Mouse (Mus musculus) CH12.LX (cell line): Measurements from ENCODE around the gene Fam69b. TPM values are rescaled to one million over a fixed set of nuclear protein-coding genes. Genes with fewer than 3 reads are reported as not detected.

ENCODE experiments used
- DNase-seq: peaks from one replicate; pipeline ENCODE4 v3.0.0-alpha.2; 2013; ENCODE audit errors: extremely low read depth
- H3K27ac ChIP-seq: 2 replicates; pipeline ENCODE4 v1.5.1; 2012; ENCODE audit warnings: low read depth, mild to moderate bottlenecking, control low read depth, moderate library complexity; ENCODE audit not compliant: insufficient read depth
- H3K27me3 ChIP-seq: replicated peaks from 2 replicates; pipeline ENCODE3; 2012; ENCODE audit warnings: inconsistent platforms
- H3K36me3 ChIP-seq, 2 experiments: replicated peaks in 1 of 2; 2 replicates each; pipeline versions ENCODE3 to v1.6.1; 2012; ENCODE audit warnings: inconsistent platforms in 1 of 2, low read length in 1 of 2, mild to moderate bottlenecking in 1 of 2, mixed read lengths in 1 of 2, moderate library complexity in 1 of 2; ENCODE audit not compliant: control insufficient read depth in 1 of 2, insufficient read depth in 1 of 2
- H3K4me1 ChIP-seq, 2 experiments: 2 replicates each; pipeline ENCODE4 v1.6.1; 2012; ENCODE audit warnings: inconsistent platforms in 1 of 2, moderate library complexity in 1 of 2; ENCODE audit not compliant: insufficient read depth in 2 of 2, control insufficient read depth in 1 of 2
- H3K4me2 ChIP-seq: 2 replicates; pipeline ENCODE4 v1.6.1; 2012; ENCODE audit warnings: low read depth, mild to moderate bottlenecking, control low read depth; ENCODE audit not compliant: poor library complexity, insufficient read depth, severe bottlenecking
- H3K4me3 ChIP-seq, 3 experiments: fragments of 150-350 bp in 1 of 3; sonication (generic) in 1 of 3; replicated peaks in 1 of 3; 2 replicates each; pipeline versions ENCODE3 to v1.5.1; 2011 to 2012; ENCODE audit warnings: low read depth in 2 of 3, low read length in 2 of 3, mild to moderate bottlenecking in 2 of 3, moderate library complexity in 2 of 3, control low read depth in 1 of 3, improper control_type of control experiment in 1 of 3, inconsistent platforms in 1 of 3, mixed read lengths in 1 of 3; ENCODE audit not compliant: poor library complexity in 1 of 3
- H3K79me2 ChIP-seq: replicated peaks from 2 replicates; pipeline ENCODE4 v1.6.1; 2012; ENCODE audit warnings: mild to moderate bottlenecking, moderate library complexity; ENCODE audit not compliant: control insufficient read depth, poor library complexity, insufficient read depth, severe bottlenecking; ENCODE audit errors: extremely low read depth
- H3K9ac ChIP-seq: 2 replicates; pipeline ENCODE4 v1.6.1; 2012; ENCODE audit warnings: low read depth, mild to moderate bottlenecking, control low read depth, moderate library complexity; ENCODE audit not compliant: insufficient read depth
- H3K9me3 ChIP-seq: replicated peaks from 2 replicates; pipeline ENCODE3; 2012; ENCODE audit warnings: low read length, inconsistent platforms, mixed read lengths
- BHLHE40 ChIP-seq: IDR thresholded peaks from 2 replicates; pipeline ENCODE4 v1.6.1; 2011; ENCODE audit warnings: mild to moderate bottlenecking, low read depth, low read length, improper control_type of control experiment
- CHD1 ChIP-seq: IDR thresholded peaks from 2 replicates; pipeline ENCODE4 v1.6.1; 2012; ENCODE audit warnings: low read depth, low read length, improper control_type of control experiment, inconsistent platforms
- CHD2 ChIP-seq: IDR thresholded peaks from 2 replicates; pipeline ENCODE4 v1.6.1; 2011; ENCODE audit warnings: low read length, improper control_type of control experiment
- CTCF ChIP-seq, 2 experiments: IDR thresholded peaks in 1 of 2; conservative IDR thresholded peaks in 1 of 2; 2 replicates each; pipeline ENCODE4 v1.5.1; 2011 to 2012; ENCODE audit warnings: low read depth in 2 of 2, low read length in 2 of 2, improper control_type of control experiment in 1 of 2, inconsistent platforms in 1 of 2, mild to moderate bottlenecking in 1 of 2, moderate library complexity in 1 of 2
- E2F4 ChIP-seq: IDR thresholded peaks from 2 replicates; pipeline ENCODE4 v1.6.1; 2011; ENCODE audit warnings: low read depth, low read length, improper control_type of control experiment; ENCODE audit not compliant: insufficient replicate concordance
- EP300 ChIP-seq: IDR thresholded peaks from 2 replicates; pipeline ENCODE4 v1.6.1; 2011; ENCODE audit warnings: low read length, improper control_type of control experiment
- ETS1 ChIP-seq: conservative IDR thresholded peaks from 2 replicates; pipeline ENCODE4 v1.6.1; 2012; ENCODE audit warnings: low read depth, mild to moderate bottlenecking, inconsistent platforms, low read length, improper control_type of control experiment, moderate library complexity
- GABPA ChIP-seq: IDR thresholded peaks from 2 replicates; pipeline ENCODE4 v1.6.1; 2012; ENCODE audit warnings: low read depth, low read length, improper control_type of control experiment, inconsistent platforms; ENCODE audit not compliant: insufficient replicate concordance
- HCFC1 ChIP-seq: IDR thresholded peaks from 2 replicates; pipeline ENCODE4 v1.6.1; 2012; ENCODE audit warnings: low read depth, mild to moderate bottlenecking, inconsistent platforms, low read length, improper control_type of control experiment
- IRF4 ChIP-seq: IDR thresholded peaks from 2 replicates; pipeline ENCODE4 v1.6.1; 2014; ENCODE audit warnings: low read depth, mild to moderate bottlenecking, inconsistent platforms, low read length, improper control_type of control experiment
- JUN ChIP-seq: IDR thresholded peaks from 2 replicates; pipeline ENCODE4 v1.6.1; 2011; ENCODE audit warnings: low read depth, mild to moderate bottlenecking, low read length, improper control_type of control experiment, moderate library complexity; ENCODE audit not compliant: insufficient read depth
- KAT2A ChIP-seq: IDR thresholded peaks from 2 replicates; pipeline ENCODE4 v1.6.1; 2012; ENCODE audit warnings: low read length, improper control_type of control experiment, inconsistent platforms; ENCODE audit not compliant: insufficient replicate concordance
- MAFK ChIP-seq: IDR thresholded peaks from 2 replicates; pipeline ENCODE4 v1.6.1; 2011; ENCODE audit warnings: low read length, improper control_type of control experiment; ENCODE audit not compliant: insufficient replicate concordance
- MAX ChIP-seq: IDR thresholded peaks from 2 replicates; pipeline ENCODE4 v1.6.1; 2011; ENCODE audit warnings: low read length, improper control_type of control experiment
- MAZ ChIP-seq: IDR thresholded peaks from 2 replicates; pipeline ENCODE4 v1.6.1; 2012; ENCODE audit warnings: low read depth, mild to moderate bottlenecking, inconsistent platforms, low read length, improper control_type of control experiment, moderate library complexity
- MEF2A ChIP-seq: IDR thresholded peaks from 2 replicates; pipeline ENCODE4 v1.6.1; 2014; ENCODE audit warnings: low read depth, mild to moderate bottlenecking, inconsistent platforms, low read length, improper control_type of control experiment, borderline replicate concordance
- MXI1 ChIP-seq: IDR thresholded peaks from 2 replicates; pipeline ENCODE4 v1.6.1; 2011; ENCODE audit warnings: mild to moderate bottlenecking, low read depth, low read length, improper control_type of control experiment
- MYC ChIP-seq: IDR thresholded peaks from 2 replicates; pipeline ENCODE4 v1.6.1; 2011; ENCODE audit warnings: low read depth, mild to moderate bottlenecking, improper control_type of control experiment, low read length
- NELFE ChIP-seq: IDR thresholded peaks from 2 replicates; pipeline ENCODE4 v1.6.1; 2011; ENCODE audit warnings: low read depth, low read length, improper control_type of control experiment
- NRF1 ChIP-seq: IDR thresholded peaks from 2 replicates; pipeline ENCODE4 v1.6.1; 2014; ENCODE audit warnings: low read depth, mild to moderate bottlenecking, inconsistent platforms, low read length, improper control_type of control experiment, moderate library complexity
- PAX5 ChIP-seq: IDR thresholded peaks from 2 replicates; pipeline ENCODE4 v1.6.1; 2012; ENCODE audit warnings: low read length, inconsistent platforms, mixed read lengths
- POLR2A ChIP-seq: IDR thresholded peaks from 2 replicates; pipeline ENCODE4 v1.6.1; 2011; ENCODE audit warnings: low read depth, mild to moderate bottlenecking, improper control_type of control experiment, low read length
- POLR2AphosphoS2 ChIP-seq: IDR thresholded peaks from 2 replicates; pipeline ENCODE4 v1.6.1; 2011; ENCODE audit warnings: low read depth, low read length, improper control_type of control experiment
- RAD21 ChIP-seq: IDR thresholded peaks from 2 replicates; pipeline ENCODE4 v1.6.1; 2011; ENCODE audit warnings: low read depth, mild to moderate bottlenecking, low read length, improper control_type of control experiment, moderate library complexity
- RCOR1 ChIP-seq: conservative IDR thresholded peaks from 2 replicates; pipeline ENCODE4 v1.6.1; 2012; ENCODE audit warnings: low read depth, mild to moderate bottlenecking, inconsistent platforms, low read length, improper control_type of control experiment
- SIN3A ChIP-seq: IDR thresholded peaks from 2 replicates; pipeline ENCODE4 v1.6.1; 2012; ENCODE audit warnings: low read length, improper control_type of control experiment, inconsistent platforms
- SMC3 ChIP-seq: IDR thresholded peaks from 2 replicates; pipeline ENCODE4 v1.6.1; 2011; ENCODE audit warnings: low read depth, low read length, improper control_type of control experiment
- TBP ChIP-seq: conservative IDR thresholded peaks from 2 replicates; pipeline ENCODE4 v1.6.1; 2011; ENCODE audit warnings: low read depth, low read length, improper control_type of control experiment
- TCF12 ChIP-seq: IDR thresholded peaks from 2 replicates; pipeline ENCODE4 v1.6.1; 2014; ENCODE audit warnings: low read depth, mild to moderate bottlenecking, inconsistent platforms, low read length, improper control_type of control experiment
- UBTF ChIP-seq: IDR thresholded peaks from 2 replicates; pipeline ENCODE4 v1.6.1; 2012; ENCODE audit warnings: low read depth, mild to moderate bottlenecking, inconsistent platforms, low read length, improper control_type of control experiment, moderate library complexity
- USF1 ChIP-seq: IDR thresholded peaks from 2 replicates; pipeline ENCODE4 v1.6.1; 2014; ENCODE audit warnings: low read depth, mild to moderate bottlenecking, inconsistent platforms, low read length, improper control_type of control experiment
- USF2 ChIP-seq: conservative IDR thresholded peaks from 2 replicates; pipeline ENCODE4 v1.6.1; 2011; ENCODE audit warnings: low read depth, low read length, improper control_type of control experiment
- ZC3H11A ChIP-seq: IDR thresholded peaks from 2 replicates; pipeline ENCODE4 v1.6.1; 2012; ENCODE audit warnings: low read depth, mild to moderate bottlenecking, inconsistent platforms, low read length, improper control_type of control experiment
- ZKSCAN1 ChIP-seq: IDR thresholded peaks from 2 replicates; pipeline ENCODE4 v1.6.1; 2012; ENCODE audit warnings: low read depth, inconsistent platforms, low read length, improper control_type of control experiment, borderline replicate concordance
- ZMIZ1 ChIP-seq: IDR thresholded peaks from 2 replicates; pipeline ENCODE4 v1.6.1; 2012; ENCODE audit warnings: low read depth, mild to moderate bottlenecking, inconsistent platforms, low read length, improper control_type of control experiment
- ZNF384 ChIP-seq: IDR thresholded peaks from 2 replicates; pipeline ENCODE4 v1.6.1; 2012; ENCODE audit warnings: low read depth, low read length, improper control_type of control experiment, inconsistent platforms
- dilution Hi-C: fragments of 300-500 bp; cut with MboI; formaldehyde crosslinking; loops from 2 replicates; pipeline ENCODE4 v1.14.3; 2020; ENCODE audit warnings: low sequenced_read_pairs; ENCODE audit not compliant: extremely low pct_unique_long_range_greater_than_20kb, extremely low pct_ligation_motif_present
- in situ Hi-C: fragments of 300-500 bp; cut with MboI; formaldehyde crosslinking; loops from 3 replicates; pipeline ENCODE4 v1.14.3; 2019; ENCODE audit warnings: low sequenced_read_pairs, low pct_ligation_motif_present, low pct_unique_long_range_greater_than_20kb, mixed read lengths
- polyA plus RNA-seq: library from polyadenylated mRNA; unstranded; fragments of >175 nt; gene quantifications from 2 replicates; pipeline ENCODE4 v1.2.1, GENCODE M21; 2012; ENCODE audit warnings: low read depth; ENCODE audit not compliant: insufficient read length
- total RNA-seq, 2 experiments: library from RNA; depleted of rRNA; stranded (reverse); fragments of 300-350 nt in 1 of 2; fragments of >200 nt in 1 of 2; gene quantifications; 2 replicates each; pipeline ENCODE4 v1.2.3; 2012 to 2014

The Fam69b gene
- total and polyA plus RNA-seq, 3 experiments: 0.16 to 1.2 TPM; not detected in 1

DNA sequence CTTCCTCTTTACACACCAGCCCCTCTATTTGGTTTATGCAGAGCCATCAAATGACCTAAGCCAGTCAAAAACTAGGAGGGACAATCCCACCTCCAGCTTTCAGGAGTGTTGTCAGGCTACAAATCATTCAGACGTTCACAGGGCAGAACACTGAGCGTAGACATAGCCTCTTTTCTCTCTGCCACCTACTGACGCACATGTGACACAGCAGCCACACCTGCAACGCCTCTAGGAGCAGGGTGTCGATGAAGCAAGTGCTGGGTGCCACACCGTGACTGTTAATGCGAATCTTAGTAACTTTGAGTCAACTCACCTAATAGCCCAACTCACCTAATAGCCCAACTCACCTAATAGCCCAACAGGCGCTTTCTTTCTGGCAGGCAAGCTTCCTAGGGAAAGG, 10.8 kb downstream of the Fam69b start:
- Histone ChIP-seq H3K79me2 (peaks cover 29% of the 10 kb centered on the region), H3K4me1 (peaks cover 6 to 45% of the 10 kb centered on the region in 2 experiments), H3K9ac (peak overlapping the region; percentile 96), H3K4me3 (peak overlapping the region; percentile 92 to 98 (median 96)), H3K9me3 (no peaks in the 10 kb centered on the region), H3K36me3 (peaks cover 38 to 49% of the 10 kb centered on the region in 2 experiments)
- dilution Hi-C loops: no loop called here
- DNase-seq: peak; percentile 74
- no peak for TF ChIP-seq MAFK
- TF ChIP-seq USF1: 0 out of 2 replicates have a peak, but pooled peaks have one; percentile 36
- no peak; the same call in 1 of the 2 replicates for TF ChIP-seq USF2
- no peak for TF ChIP-seq SIN3A
- TF ChIP-seq CHD1: no peak
- TF ChIP-seq PAX5: no peak
- TF ChIP-seq BHLHE40: no peak
- no peak for TF ChIP-seq GABPA
- TF ChIP-seq NELFE: no peak
- TF ChIP-seq ETS1: no peak
- peak; percentile 87 for TF ChIP-seq MYC
- TF ChIP-seq MXI1: peak; percentile 79; the same call in 1 of the 2 replicates
- TF ChIP-seq JUN: no peak
- TF ChIP-seq CHD2: no peak
- TF ChIP-seq ZKSCAN1: no peak
- no peak for TF ChIP-seq E2F4
- peak; percentile 89 for TF ChIP-seq MAX
- no peak for TF ChIP-seq IRF4
- peak; percentile 50; the same call in 1 of the 2 replicates for TF ChIP-seq TBP
- TF ChIP-seq MAZ: no peak
- peak; percentile 58 for TF ChIP-seq POLR2A
- peak; percentile 45 for TF ChIP-seq SMC3
- TF ChIP-seq KAT2A: no peak
- TF ChIP-seq ZMIZ1: no peak
- TF ChIP-seq HCFC1: no peak
- TF ChIP-seq TCF12: no peak; the same call in 1 of the 2 replicates
- TF ChIP-seq POLR2AphosphoS2: peak; percentile 43; the same call in 1 of the 2 replicates
- TF ChIP-seq ZC3H11A: no peak
- TF ChIP-seq RAD21: peak; percentile 7
- TF ChIP-seq NRF1: no peak
- no peak for TF ChIP-seq ZNF384
- TF ChIP-seq CTCF (conservative IDR thresholded peaks at IDR 0.05 in 1 of 2, IDR thresholded peaks at IDR 0.05 in 1 of 2; ENCODE audit: low read depth in 2 of 2, low read length in 2 of 2): peak; percentile 22 to 66; a peak in 3 of 4 replicates
- no peak for TF ChIP-seq EP300
- TF ChIP-seq RCOR1: no peak
- TF ChIP-seq MEF2A: no peak
- no peak for TF ChIP-seq UBTF
- TF ChIP-seq, all 38 proteins: peak for 10
- in situ Hi-C loops: no loop called here
- Histone ChIP-seq H3K27me3 (no peaks in the 10 kb centered on the region), H3K4me2 (peak overlapping the region; percentile 92), H3K27ac (no peak overlapping the region)
